In the genomic region with DNA sequence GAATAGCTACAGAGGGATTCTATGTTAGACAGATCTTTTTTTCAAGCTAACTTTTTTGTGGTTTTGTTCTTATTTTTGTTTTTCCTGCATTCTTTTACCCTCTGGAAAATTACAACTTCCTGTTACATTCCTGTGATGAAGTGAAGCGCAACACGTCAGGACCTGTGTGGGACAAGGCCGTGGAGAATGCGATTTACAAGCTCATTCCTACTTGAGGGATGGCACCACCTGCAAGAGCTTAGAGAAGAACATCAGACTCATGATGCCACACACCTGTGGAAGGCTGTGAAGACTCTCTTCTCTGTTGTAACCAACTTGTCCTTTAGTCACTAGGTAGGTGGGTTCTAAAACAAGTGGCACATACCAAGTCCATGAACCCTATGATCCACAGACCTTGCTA, we compare ENCODE assay signal across 22 mouse cellular contexts. TPM values are rescaled to one million over a fixed set of nuclear protein-coding genes. Genes with fewer than 3 reads are reported as not detected.
DNase-seq lines count a peak whose midpoint lies in the region; ATAC-seq and TF ChIP-seq lines count a peak whose summit lies in the region.
"Had no signal": no experiment of that assay in that cellular context is flagged by ENCODE, and none has a peak within 500 bp of the region (broad histone marks: within the 10 kb centered on the region; RNA-seq: fewer than 3 reads in every experiment).

No protein-coding gene starts in this region.

- H3K27me3 ChIP-seq in kidney, embryonic 15.5 days, result no peaks in the 10 kb centered on the region
- H3K27me3 ChIP-seq in kidney, embryonic 14.5 days (ENCODE audit: control insufficient read depth, insufficient read depth, low read length), result no peaks in the 10 kb centered on the region
- H3K27me3 ChIP-seq in neural tube, embryonic 11.5 days (ENCODE audit: control insufficient read depth, insufficient read depth, low read length), result no peaks in the 10 kb centered on the region
- no peaks in the 10 kb centered on the region for H3K27me3 ChIP-seq in embryonic facial prominence, embryonic 14.5 days (replicated peaks; ENCODE audit: control insufficient read depth, insufficient read depth, low read length)
- no peaks in the 10 kb centered on the region for H3K27me3 ChIP-seq in thymus, adult 2 months (ENCODE audit: control insufficient read depth, insufficient read depth, low read length)
- H3K27me3 ChIP-seq: embryonic facial prominence, embryonic 12.5 days; forebrain, embryonic 13.5 days; heart, embryonic 15.5 days; hindbrain, embryonic 13.5 days had no signal

- H3K9ac ChIP-seq in kidney, embryonic 15.5 days, result no peak overlapping the region
- H3K9ac ChIP-seq in kidney, embryonic 14.5 days (ENCODE audit: low read depth, low read length), result no peak overlapping the region
- H3K9ac ChIP-seq in neural tube, embryonic 11.5 days (ENCODE audit: low read length), result no peak overlapping the region
- no peak overlapping the region for H3K9ac ChIP-seq in embryonic facial prominence, embryonic 14.5 days (ENCODE audit: low read depth, low read length)
- H3K9ac ChIP-seq: embryonic facial prominence, embryonic 12.5 days; forebrain, embryonic 13.5 days; forebrain, postnatal 0 days; heart, embryonic 15.5 days; hindbrain, embryonic 13.5 days had no signal

- no peak for DNase-seq in neural tube, embryonic 11.5 days (ENCODE audit: low spot score)
- no peak for DNase-seq in neural tube, embryonic 10.5 days (ENCODE audit: extremely low spot score, low spot score)
- DNase-seq in embryonic facial prominence, embryonic 14.5 days (ENCODE audit: low spot score), result peak; percentile 44
- no peak for DNase-seq in thymus, adult 2 months
- DNase-seq: adrenal gland, postnatal 10 days; cerebellum, adult 11 months; cerebellum, adult 9-10 months; cerebellum, postnatal 36 days; forebrain, postnatal 0 days; gastrocnemius, postnatal 14 days; heart, adult 2 months; heart, postnatal 14 days had no signal

- H3K36me3 ChIP-seq in kidney, embryonic 15.5 days, result no peaks in the 10 kb centered on the region
- no peaks in the 10 kb centered on the region for H3K36me3 ChIP-seq in kidney, embryonic 14.5 days (ENCODE audit: control insufficient read depth, insufficient read depth, low read length)
- no peaks in the 10 kb centered on the region for H3K36me3 ChIP-seq in neural tube, embryonic 11.5 days (ENCODE audit: control insufficient read depth, insufficient read depth, low read length)
- H3K36me3 ChIP-seq in embryonic facial prominence, embryonic 14.5 days (ENCODE audit: control insufficient read depth, insufficient read depth, low read length), result no peaks in the 10 kb centered on the region
- no peaks in the 10 kb centered on the region for H3K36me3 ChIP-seq in thymus, adult 2 months (ENCODE audit: control insufficient read depth, insufficient read depth, low read length)
- H3K36me3 ChIP-seq: embryonic facial prominence, embryonic 12.5 days; G1E; heart, embryonic 15.5 days; hindbrain, embryonic 13.5 days had no signal

- no peak overlapping the region for H3K27ac ChIP-seq in kidney, embryonic 15.5 days
- no peak overlapping the region for H3K27ac ChIP-seq in kidney, embryonic 14.5 days (ENCODE audit: low read depth, low read length)
- no peak overlapping the region for H3K27ac ChIP-seq in neural tube, embryonic 11.5 days (ENCODE audit: low read depth, low read length)
- H3K27ac ChIP-seq in embryonic facial prominence, embryonic 14.5 days (replicated peaks; ENCODE audit: low read depth, low read length), result no peak overlapping the region
- H3K27ac ChIP-seq in thymus, adult 2 months (ENCODE audit: control insufficient read depth, insufficient read depth, low read length), result no peak overlapping the region
- H3K27ac ChIP-seq: embryonic facial prominence, embryonic 12.5 days; forebrain, embryonic 13.5 days; heart, adult 2 months; heart, embryonic 15.5 days; hindbrain, embryonic 13.5 days; hindbrain, postnatal 0 days had no signal

- H3K9me3 ChIP-seq in kidney, embryonic 15.5 days (replicated peaks), result no peaks in the 10 kb centered on the region
- H3K9me3 ChIP-seq in kidney, embryonic 14.5 days (ENCODE audit: control insufficient read depth, low read length), result no peaks in the 10 kb centered on the region
- H3K9me3 ChIP-seq in neural tube, embryonic 11.5 days (ENCODE audit: control insufficient read depth, low read length), result no peaks in the 10 kb centered on the region
- H3K9me3 ChIP-seq in embryonic facial prominence, embryonic 14.5 days (ENCODE audit: control insufficient read depth, low read length), result no peaks in the 10 kb centered on the region
- H3K9me3 ChIP-seq: embryonic facial prominence, embryonic 12.5 days; forebrain, embryonic 13.5 days; heart, embryonic 15.5 days; hindbrain, embryonic 13.5 days had no signal

- H3K4me1 ChIP-seq in kidney, embryonic 15.5 days, result no peaks in the 10 kb centered on the region
- no peaks in the 10 kb centered on the region for H3K4me1 ChIP-seq in kidney, embryonic 14.5 days (ENCODE audit: control insufficient read depth, insufficient read depth, low read length)
- no peaks in the 10 kb centered on the region for H3K4me1 ChIP-seq in neural tube, embryonic 11.5 days (ENCODE audit: control insufficient read depth, insufficient read depth, low read length)
- H3K4me1 ChIP-seq in embryonic facial prominence, embryonic 14.5 days (ENCODE audit: control insufficient read depth, insufficient read depth, low read length), result no peaks in the 10 kb centered on the region
- H3K4me1 ChIP-seq in thymus, adult 2 months (replicated peaks; ENCODE audit: control insufficient read depth, insufficient read depth, low read length), result no peaks in the 10 kb centered on the region
- H3K4me1 ChIP-seq: embryonic facial prominence, embryonic 12.5 days; forebrain, embryonic 13.5 days; heart, embryonic 15.5 days; hindbrain, embryonic 13.5 days had no signal

- ATAC-seq in kidney, embryonic 15.5 days (replicated peaks; ENCODE audit: low FRiP score), result 0 out of 2 replicates have a peak, but pooled peaks have one; percentile 54
- ATAC-seq in kidney, embryonic 14.5 days (ENCODE audit: low FRiP score, low TSS enrichment), result no peak
- peak; percentile 35; the same call in 1 of the 2 replicates for ATAC-seq in neural tube, embryonic 11.5 days (ENCODE audit: insufficient read depth, low FRiP score, low TSS enrichment)
- ATAC-seq in embryonic facial prominence, embryonic 14.5 days (ENCODE audit: low read depth), result peak; percentile 33; the same call in 1 of the 2 replicates
- ATAC-seq: forebrain, embryonic 13.5 days; forebrain, postnatal 0 days; hindbrain, postnatal 0 days had no signal

- no peak for TF ChIP-seq POLR2A in thymus, adult 2 months (IDR thresholded peaks at IDR 0.05; ENCODE audit: control insufficient read depth, extremely low read depth, insufficient read depth, low read length, poor library complexity)

- no peak overlapping the region for H3K4me2 ChIP-seq in kidney, embryonic 15.5 days
- H3K4me2 ChIP-seq in kidney, embryonic 14.5 days (replicated peaks; ENCODE audit: low read depth, low read length), result no peak overlapping the region
- no peak overlapping the region for H3K4me2 ChIP-seq in neural tube, embryonic 11.5 days (ENCODE audit: low read depth)
- H3K4me2 ChIP-seq in embryonic facial prominence, embryonic 14.5 days (ENCODE audit: low read depth, low read length), result no peak overlapping the region
- H3K4me2 ChIP-seq: embryonic facial prominence, embryonic 12.5 days; forebrain, embryonic 13.5 days; heart, embryonic 11.5 days; heart, embryonic 15.5 days; hindbrain, embryonic 13.5 days had no signal

- TF ChIP-seq CTCF in thymus, adult 2 months (IDR thresholded peaks at IDR 0.05; ENCODE audit: borderline replicate concordance, control insufficient read depth, extremely low read depth, insufficient read depth, low read length, poor library complexity), result no peak

- WGBS in kidney, embryonic 15.5 days, result 44% methylated on average over 4 of the region's 4 CpGs
- 46% methylated on average over 4 of the region's 4 CpGs for WGBS in kidney, embryonic 14.5 days
- WGBS in neural tube, embryonic 11.5 days, result 71% methylated on average over 4 of the region's 4 CpGs
- 46% methylated on average over 4 of the region's 4 CpGs for WGBS in embryonic facial prominence, embryonic 14.5 days
- WGBS in thymus, adult 2 months, result 74% methylated on average over 4 of the region's 4 CpGs

- H3K4me3 ChIP-seq in kidney, embryonic 15.5 days (replicated peaks), result no peak overlapping the region
- H3K4me3 ChIP-seq in kidney, embryonic 14.5 days (ENCODE audit: low read length), result no peak overlapping the region
- H3K4me3 ChIP-seq in neural tube, embryonic 11.5 days (ENCODE audit: low read depth, low read length), result no peak overlapping the region
- no peak overlapping the region for H3K4me3 ChIP-seq in embryonic facial prominence, embryonic 14.5 days (ENCODE audit: low read depth, low read length)
- H3K4me3 ChIP-seq in thymus, adult 2 months (ENCODE audit: control insufficient read depth, insufficient read depth, low read length), result no peak overlapping the region
- H3K4me3 ChIP-seq: embryonic facial prominence, embryonic 12.5 days; forebrain, embryonic 13.5 days; heart, adult 2 months; heart, embryonic 15.5 days; hindbrain, embryonic 13.5 days had no signal

RNA-seq across cellular contexts. Expression of a gene that starts 26.0 kb away (rescaled TPM):
- 0.42 and 0.51 TPM in 2 replicates for polyA plus RNA-seq in kidney, embryonic 15.5 days (2015; fragmentation: Nextera tagmentation; extraction: Ambion mirVana)
- 0.39 and 0.46 TPM in 2 replicates for polyA plus RNA-seq in kidney, embryonic 14.5 days (2014; fragmentation: Nextera tagmentation; extraction: Ambion mirVana)
- polyA plus RNA-seq in neural tube, embryonic 11.5 days (2014; fragmentation: Nextera tagmentation; extraction: Ambion mirVana), result 0.09 TPM in 1 of 2 replicates, not detected in the other
- polyA plus RNA-seq in embryonic facial prominence, embryonic 14.5 days (2014; fragmentation: Nextera tagmentation; extraction: Ambion mirVana), result 4.2 and 4.5 TPM in 2 replicates
- polyA plus RNA-seq in thymus, adult 2 months (2012; rRNA removed), result 0.06 TPM in 1 of 2 replicates, not detected in the other
- polyA plus RNA-seq: forebrain, embryonic 13.5 days; G1E; heart, embryonic 11.5 days; hindbrain, embryonic 13.5 days; intestine, embryonic 14.5 days had no signal
